Mouse (Mus musculus) G1E (cell line): ENCODE measurements at regions not wholly inside any gene's neighbourhood (a gene's known extent, or its start where the extent isn't known, plus 50 kb on each side); places are given as distances from the start of the nearest gene placed in this dataset.

ENCODE experiments used
- ATAC-seq: 2 replicates; pipeline ENCODE4 v1.8.0; 2016; ENCODE audit warnings: mild to moderate bottlenecking; ENCODE audit not compliant: insufficient number of reproducible peaks, poor library complexity, low FRiP score, severe bottlenecking; ENCODE audit errors: extremely low read depth
- DNase-seq: peaks from one replicate; pipeline ENCODE4 v3.0.0; 2012; ENCODE audit warnings: low spot score
- H3K27me3 ChIP-seq: 2 replicates; pipeline ENCODE4 v1.6.1; 2012; ENCODE audit warnings: mild to moderate bottlenecking, low read length, inconsistent platforms; ENCODE audit not compliant: insufficient read depth
- H3K36me3 ChIP-seq: replicated peaks from 2 replicates; pipeline ENCODE3; 2012; ENCODE audit warnings: mild to moderate bottlenecking, inconsistent platforms
- H3K4me1 ChIP-seq: 2 replicates; pipeline ENCODE4 v1.6.1; 2012; ENCODE audit warnings: low read depth, low read length, inconsistent platforms, mixed read lengths; ENCODE audit not compliant: insufficient read depth
- H3K4me3 ChIP-seq: 2 replicates; pipeline ENCODE4 v1.5.1; 2012; ENCODE audit warnings: low read depth, mild to moderate bottlenecking, inconsistent platforms, low read length, moderate library complexity, mixed read lengths
- H3K9me3 ChIP-seq: replicated peaks from 2 replicates; pipeline ENCODE4 v1.6.1; 2012; ENCODE audit warnings: inconsistent platforms
- CTCF ChIP-seq: IDR thresholded peaks from 2 replicates; pipeline ENCODE4 v1.5.1; 2012; ENCODE audit warnings: low read depth, low read length, inconsistent platforms, mixed read lengths
- GATA1 ChIP-seq: IDR thresholded peaks from 2 replicates; pipeline ENCODE4 v1.6.1; 2012; ENCODE audit warnings: borderline replicate concordance, low read length, inconsistent platforms, mixed read lengths
- GATA2 ChIP-seq: IDR thresholded peaks from 2 replicates; pipeline ENCODE4 v1.6.1; 2012; ENCODE audit warnings: low read depth, low read length, inconsistent platforms, borderline replicate concordance
- POLR2AphosphoS5 ChIP-seq: IDR thresholded peaks from 2 replicates; pipeline ENCODE4 v1.6.1; 2012; ENCODE audit warnings: low read depth, low read length, inconsistent platforms; ENCODE audit not compliant: insufficient replicate concordance
- TAL1 ChIP-seq: conservative IDR thresholded peaks from 2 replicates; pipeline ENCODE4 v1.6.1; 2012; ENCODE audit warnings: low read depth, low read length, inconsistent platforms, mixed read lengths

DNA sequence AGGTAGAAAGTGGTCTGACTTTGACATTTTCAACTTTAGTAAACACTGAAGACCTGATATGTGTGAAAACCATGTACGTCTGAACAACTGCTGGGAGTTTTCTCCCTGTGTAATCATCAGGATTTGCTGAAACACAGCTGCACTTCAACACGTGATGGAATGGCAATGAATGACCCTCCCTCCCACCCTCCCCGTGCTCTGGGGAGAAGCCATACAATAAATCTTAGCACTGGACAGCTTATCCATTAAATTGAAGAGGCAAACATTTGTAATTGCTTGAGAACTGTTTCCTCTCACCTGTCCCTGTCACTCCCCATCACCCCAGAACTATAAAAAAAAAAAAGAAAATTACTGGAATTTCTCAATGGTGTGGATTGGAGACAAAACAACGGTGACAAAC is 159.1 kb downstream of the Calcrl start:
- no peak for DNase-seq
- no peaks in the 10 kb centered on the region for H3K9me3 ChIP-seq
- no peak for TF ChIP-seq TAL1
- no peak for TF ChIP-seq CTCF
- no peak for TF ChIP-seq POLR2AphosphoS5
- no peak for TF ChIP-seq GATA2
- TF ChIP-seq GATA1 = no peak
- H3K27me3 ChIP-seq = no peaks in the 10 kb centered on the region; the same call in 1 of the 2 replicates
- no peaks in the 10 kb centered on the region for H3K36me3 ChIP-seq
- no peak for ATAC-seq
- H3K4me1 ChIP-seq = no peaks in the 10 kb centered on the region
- H3K4me3 ChIP-seq = no peak overlapping the region

DNA sequence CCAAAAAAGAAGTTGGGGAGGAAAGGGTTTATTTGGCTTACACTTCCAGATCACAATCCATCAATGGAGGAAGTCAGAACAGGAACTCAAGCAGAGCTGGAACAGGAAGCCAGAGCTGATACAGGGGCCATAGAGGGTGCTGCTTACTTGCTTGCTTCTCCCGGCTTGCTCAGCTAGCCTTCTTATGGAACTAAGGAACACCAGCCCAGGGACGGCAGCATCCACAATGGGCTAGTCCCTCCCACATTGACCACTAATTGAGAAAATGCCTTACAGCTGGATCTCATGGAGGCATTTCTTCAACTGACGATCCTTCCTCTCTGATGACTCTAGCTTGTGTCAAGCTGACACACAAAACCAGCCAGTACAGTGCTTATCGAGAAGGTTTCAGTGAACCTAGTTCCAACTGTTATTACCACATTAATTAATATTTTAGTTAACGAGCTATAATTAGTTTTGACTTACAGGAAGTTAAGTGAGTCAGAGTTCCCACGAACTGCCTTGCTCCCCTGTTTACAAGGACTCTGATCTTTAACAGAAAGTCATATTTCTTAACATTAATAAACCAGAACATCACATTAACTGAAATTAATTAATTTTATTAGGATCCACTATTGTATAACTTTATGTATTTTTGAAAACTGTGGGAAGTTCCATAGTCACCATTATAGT is 158.2 kb downstream of the Calcrl start:
- Histone ChIP-seq H3K4me1 (no peaks in the 10 kb centered on the region), H3K27me3 (no peaks in the 10 kb centered on the region), H3K9me3 (no peaks in the 10 kb centered on the region), H3K36me3 (no peaks in the 10 kb centered on the region), H3K4me3 (no peak overlapping the region)
- DNase-seq (no peak), ATAC-seq (no peak)
- TF ChIP-seq CTCF = no peak

DNA sequence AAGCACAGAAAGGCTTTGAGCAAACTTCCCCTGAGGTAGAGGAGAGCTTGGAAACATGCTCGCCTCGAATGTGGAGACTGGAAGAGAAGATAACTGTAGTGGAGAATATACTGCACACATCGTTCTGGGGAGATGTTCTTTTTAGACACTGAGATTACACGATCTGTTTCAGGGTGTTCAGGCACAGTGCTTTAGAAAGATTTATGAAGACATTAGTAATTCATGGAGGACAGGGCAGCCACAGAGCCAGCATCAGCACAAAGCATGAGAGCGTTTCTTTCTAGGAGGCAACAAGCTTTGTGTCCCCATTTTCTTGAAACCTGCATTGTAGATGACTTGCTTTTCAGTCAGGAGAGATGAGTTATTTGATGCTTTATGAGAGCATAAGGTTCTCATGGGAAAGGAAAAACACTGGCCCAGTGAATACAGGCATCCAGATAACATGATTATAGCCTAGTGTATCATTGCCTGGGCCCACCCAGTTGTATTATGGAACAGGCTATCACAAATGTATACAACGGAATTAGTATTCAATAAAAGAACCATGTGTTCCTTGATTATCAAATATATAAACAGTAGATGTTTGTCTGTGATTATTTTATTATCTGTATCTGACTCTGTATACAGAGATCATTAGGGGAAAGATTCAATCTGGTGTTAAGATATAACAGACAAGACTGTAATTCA is 151.0 kb downstream of the Calcrl start:
- TF ChIP-seq GATA2 (no peak), TAL1 (no peak), CTCF (no peak), GATA1 (no peak), POLR2AphosphoS5 (no peak)
- H3K9me3 ChIP-seq = no peaks in the 10 kb centered on the region
- H3K27me3 ChIP-seq = no peaks in the 10 kb centered on the region; the same call in 1 of the 2 replicates
- DNase-seq (no peak), ATAC-seq (no peak)
- H3K4me3 ChIP-seq = no peak overlapping the region
- H3K4me1 ChIP-seq = no peaks in the 10 kb centered on the region
- H3K36me3 ChIP-seq = no peaks in the 10 kb centered on the region

DNA sequence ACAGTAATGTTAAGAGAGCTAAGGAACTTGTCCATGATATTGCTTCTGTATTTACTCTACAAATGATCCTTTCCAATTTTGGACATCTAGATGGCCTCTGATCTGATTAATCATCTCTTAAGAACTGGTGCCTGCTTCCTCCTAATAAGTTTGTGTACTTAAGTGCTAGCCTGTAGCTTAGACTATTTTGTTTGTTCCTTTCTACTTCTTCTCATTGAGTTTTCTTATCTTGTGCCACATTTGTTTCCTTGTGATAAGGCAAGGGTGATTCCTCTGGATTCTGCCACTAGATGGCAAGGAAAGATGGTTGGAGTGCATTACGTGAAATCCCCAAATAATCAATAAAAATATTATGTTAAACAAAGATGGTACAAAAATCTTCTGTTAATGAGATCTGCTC is 148.0 kb downstream of the Calcrl start:
- TF ChIP-seq CTCF (no peak), GATA1 (no peak), POLR2AphosphoS5 (no peak), GATA2 (no peak), TAL1 (no peak)
- ATAC-seq = peak; percentile 60
- Histone ChIP-seq H3K9me3 (no peaks in the 10 kb centered on the region), H3K4me1 (no peaks in the 10 kb centered on the region), H3K36me3 (no peaks in the 10 kb centered on the region), H3K27me3 (no peaks in the 10 kb centered on the region; the same call in 1 of the 2 replicates), H3K4me3 (no peak overlapping the region)
- DNase-seq = no peak
